Mouse (Mus musculus) kidney, postnatal 25 days (tissue): ENCODE data around the gene Ube2l6.
A peak's percentile ranks its signal among the peaks of the same experiment; 100 is the strongest.
"Not testable (repeated sequence)": the region's sequence is repeated elsewhere in the genome, so short reads cannot be mapped to it uniquely, and the experiment has no call there.

Experiments used
- DNase-seq, 2 experiments: peaks; one replicate each; pipeline ENCODE4 v3.0.0; 2021; ENCODE audit warnings: mixed read lengths in 2 of 2

Ube2l6 gene

DNA sequence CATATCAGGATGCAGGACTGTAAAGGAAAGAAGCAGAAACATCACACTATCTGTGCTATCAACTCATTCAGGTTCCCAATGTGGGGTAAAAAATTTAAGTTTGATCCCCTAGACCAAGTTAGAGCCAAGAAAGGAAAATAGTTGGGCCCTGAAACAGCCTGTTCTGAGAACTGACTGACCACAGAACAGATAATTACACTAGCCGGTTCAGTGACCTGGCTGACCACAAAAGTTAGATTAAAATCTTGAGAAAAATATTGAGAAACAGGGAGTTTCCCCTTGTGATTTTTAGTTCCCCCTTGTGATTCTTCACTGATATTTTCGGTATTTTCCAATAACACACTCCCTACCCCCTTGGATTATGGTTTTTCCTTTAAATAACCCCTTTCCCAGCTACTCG, 4.8 kb upstream of the Ube2l6 start:
- no peak for DNase-seq

DNA sequence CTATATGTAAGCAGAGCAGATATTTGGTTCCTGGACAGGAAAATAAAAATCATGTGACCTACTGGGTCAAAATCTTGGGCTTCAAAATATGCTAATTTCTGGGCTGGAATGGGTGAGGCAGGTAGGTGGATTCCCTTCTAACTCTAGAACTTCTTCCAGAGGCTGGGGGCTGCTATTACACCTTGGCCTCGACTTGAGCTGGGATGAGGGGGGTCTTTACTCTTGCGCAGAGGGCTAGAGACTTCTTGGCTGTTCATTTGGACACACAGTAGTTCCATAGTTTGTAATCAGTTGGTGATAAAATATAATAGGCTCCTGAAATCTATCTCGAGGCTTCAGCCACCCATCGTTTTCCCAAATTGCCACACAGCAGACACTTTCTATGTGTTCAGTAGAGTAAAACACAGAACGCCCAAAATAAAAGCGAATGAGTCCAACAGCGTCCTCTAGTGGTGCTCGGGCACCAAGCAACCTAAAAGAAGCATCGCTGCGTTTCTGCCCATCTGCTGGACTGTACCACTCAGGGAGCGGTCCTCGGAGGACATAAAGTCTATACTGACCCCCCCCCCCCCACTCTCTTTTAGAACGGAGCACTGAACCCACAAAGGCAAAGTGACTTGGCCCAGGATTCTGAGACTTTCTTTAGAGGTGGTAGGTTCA, 665 bp upstream of the Ube2l6 start:
- peak; percentile 68 to 75 for DNase-seq

DNA sequence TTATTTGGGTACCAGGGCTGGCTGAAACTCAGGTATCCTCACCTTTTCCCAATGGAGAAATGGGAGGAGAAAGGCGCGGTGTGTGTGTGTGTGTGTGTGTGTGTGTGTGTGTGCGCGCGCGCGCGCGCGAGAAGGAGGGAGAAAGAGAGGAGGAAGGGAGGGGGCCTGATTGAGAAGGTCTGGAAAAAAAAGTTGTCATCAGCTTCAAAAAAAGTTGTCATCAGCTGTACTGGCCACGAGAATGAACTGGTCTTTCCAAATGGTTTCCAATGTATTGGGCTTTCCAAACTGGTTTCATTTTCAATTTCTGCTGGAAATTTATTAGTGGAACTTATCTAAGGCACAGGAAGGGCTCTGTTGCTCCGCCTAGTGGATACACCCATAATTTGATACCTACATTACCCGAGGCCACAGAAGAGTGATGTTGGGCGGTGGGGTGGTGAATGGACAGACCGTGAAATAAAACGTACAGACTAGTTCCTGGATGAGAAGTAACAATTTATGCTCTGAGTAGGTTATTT, 473 bp downstream of the Ube2l6 start:
- DNase-seq: peak; percentile 75 to 87

DNA sequence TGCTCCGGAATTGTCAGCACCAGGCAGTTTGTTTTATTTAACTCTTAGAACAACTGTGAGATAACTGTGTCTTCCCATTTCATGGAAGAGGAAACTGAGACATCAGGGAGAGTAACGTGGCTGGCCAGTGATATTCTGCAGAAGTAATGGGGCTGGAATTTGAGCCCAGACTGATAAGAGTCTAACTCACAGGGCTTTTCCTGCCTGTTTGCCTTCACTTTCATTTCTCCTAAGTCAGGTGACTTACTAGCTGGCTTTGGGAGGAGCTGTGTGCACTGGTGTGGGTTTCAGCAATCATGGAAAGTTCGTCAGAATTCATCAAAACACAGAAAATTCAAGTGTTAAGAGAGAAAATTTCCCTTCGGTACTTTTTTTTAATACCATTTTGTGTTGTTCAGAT, 1.7 kb downstream of the Ube2l6 start:
- DNase-seq: no peak

DNA sequence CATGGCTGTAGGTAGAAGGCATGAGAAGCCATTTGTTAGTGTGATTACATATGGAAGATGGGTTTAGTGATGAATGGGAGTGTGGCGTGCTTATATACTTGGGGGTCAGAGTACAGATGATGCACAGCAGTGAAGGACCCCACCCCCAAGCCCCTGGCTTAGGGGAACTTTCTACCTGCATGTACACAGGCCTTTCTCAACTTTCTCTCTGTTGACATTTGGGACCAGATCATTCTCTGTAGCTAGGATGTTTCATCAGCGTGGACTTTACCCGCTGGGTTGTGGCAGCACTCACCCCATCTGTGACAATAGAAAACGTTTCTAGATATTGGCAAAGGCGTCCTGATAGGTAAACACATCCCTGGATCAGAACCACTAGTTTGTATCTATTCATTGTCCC, 2.6 kb downstream of the Ube2l6 start:
- DNase-seq: not testable (repeated sequence)

- DNase-seq: no peak
These were observed 5.3 kb downstream of the Ube2l6 start for GRCm38 (mm10) chr2:84803963-84804362.

- DNase-seq: no peak
These were observed 7.9 kb downstream of the Ube2l6 start for GRCm38 (mm10) chr2:84806546-84806945.

- no peak for DNase-seq
These were observed 10.7 kb downstream of the Ube2l6 start for GRCm38 (mm10) chr2:84809330-84809729.

- DNase-seq: no peak
These were observed 11.9 kb downstream of the Ube2l6 start for GRCm38 (mm10) chr2:84810526-84810885.

GRCm38 (mm10) chr2:84810886-84811577, 12.4 kb downstream of the Ube2l6 start:
- DNase-seq: peak; percentile 84 to 87

GRCm38 (mm10) chr2:84811880-84812279, 13.3 kb downstream of the Ube2l6 start:
- DNase-seq: no peak

DNA sequence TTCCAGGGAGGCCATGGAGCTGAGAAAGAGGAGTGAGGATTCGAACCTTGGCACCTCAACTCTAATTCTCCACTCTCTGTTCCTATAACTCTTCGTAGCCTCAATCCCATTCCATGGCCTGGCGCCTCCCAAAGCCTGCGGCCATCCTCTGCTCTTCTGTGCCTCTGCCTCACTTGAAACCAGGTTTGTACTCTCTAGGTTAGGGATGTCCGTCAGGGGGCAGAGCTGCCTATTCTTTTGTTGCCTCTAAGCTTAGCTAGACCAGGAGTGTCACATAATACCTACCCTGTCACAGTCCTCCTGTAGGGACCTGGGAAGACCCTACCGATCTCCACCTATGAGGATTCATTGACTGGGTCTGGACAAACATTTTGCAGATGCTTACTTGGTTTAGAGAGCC, 14.0 kb downstream of the Ube2l6 start:
- no peak for DNase-seq

DNA sequence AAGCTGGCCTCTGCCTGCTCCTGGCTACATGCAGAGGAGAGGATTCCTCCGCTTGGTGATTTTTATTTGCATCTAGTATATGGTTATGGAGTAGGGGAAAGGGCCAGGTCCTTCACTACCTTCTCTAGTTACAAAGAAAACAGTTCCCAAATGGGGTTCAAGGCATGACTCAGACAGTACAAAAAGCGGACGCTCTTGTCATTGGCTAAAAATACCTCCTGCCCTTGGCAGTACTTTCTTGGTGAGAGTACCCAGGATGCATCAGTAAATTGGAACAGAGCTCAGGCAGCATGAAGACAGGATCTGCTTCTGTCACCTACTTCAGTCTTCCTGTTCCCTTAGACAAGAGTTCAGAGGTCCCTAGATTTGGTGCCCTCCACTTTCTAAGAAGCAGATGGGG, 21.2 kb downstream of the Ube2l6 start:
- no peak for DNase-seq

DNA sequence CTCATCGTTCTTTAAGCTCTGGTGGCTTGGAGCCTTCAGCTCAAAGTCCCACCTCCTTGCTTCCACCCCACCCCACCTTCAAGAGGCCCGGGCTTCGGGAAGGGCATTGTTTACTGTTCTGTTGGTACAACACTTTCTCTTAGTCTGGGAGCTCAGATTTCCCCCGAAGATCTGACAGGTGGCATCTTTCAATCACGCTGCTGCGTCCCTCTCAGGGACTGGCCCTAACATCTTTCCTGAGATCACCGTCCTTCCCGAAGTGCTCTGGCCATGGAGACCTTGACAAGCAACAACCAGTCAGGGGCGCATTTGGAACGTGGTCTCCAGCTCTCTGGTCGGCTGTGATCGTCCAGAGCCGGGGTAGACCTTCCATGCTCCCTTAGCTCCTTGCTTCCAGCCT, 23.9 kb downstream of the Ube2l6 start, which contains the start of gene Smtnl1:
TSS of gene Smtnl1 (minus strand) at position 101 of the 400 bp plus-strand sequence.
- DNase-seq: no peak

- no peak for DNase-seq
These were observed 24.6 kb downstream of the Ube2l6 start for GRCm38 (mm10) chr2:84823237-84823636.

DNA sequence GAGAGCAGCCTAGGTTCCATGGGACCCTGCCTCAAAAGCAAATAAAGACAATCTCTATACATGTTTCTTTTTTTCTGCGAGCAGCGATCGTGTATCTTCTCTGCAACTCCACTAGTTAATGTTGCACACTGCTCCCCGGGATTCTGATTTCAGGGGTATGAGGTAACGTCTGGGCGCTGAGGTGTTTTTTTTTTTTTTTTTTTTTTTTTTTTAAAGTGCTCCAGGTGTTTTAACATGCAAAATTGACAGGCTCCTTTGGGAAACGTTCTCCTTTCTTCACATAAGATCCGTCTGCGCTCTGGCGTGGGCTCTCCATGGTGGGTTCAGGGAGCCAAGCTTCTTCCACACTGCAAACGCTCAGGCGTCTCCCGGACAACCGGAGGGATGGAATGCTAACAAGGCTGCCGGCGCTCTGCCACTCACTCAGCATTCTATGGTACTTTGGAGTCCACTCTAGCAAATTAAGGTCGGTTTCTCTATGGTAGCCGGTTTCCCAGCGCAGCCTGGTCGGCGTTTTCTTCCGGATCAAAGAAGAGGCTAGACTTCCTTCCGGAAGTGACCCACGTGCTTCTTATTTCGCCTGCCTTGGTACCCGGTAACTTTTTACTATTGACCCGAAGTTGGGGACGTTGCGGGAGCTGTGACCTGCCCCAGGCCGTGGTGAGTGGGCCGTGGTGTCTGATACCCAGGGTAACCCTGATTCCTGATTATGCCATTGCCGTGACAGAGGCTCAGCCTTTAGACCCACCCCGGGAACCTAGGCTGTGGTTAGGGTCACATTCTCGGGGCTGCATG, 28.1 kb downstream of the Ube2l6 start, which contains the start of gene Timm10:
TSS of gene Timm10 (plus strand) at position 510 of the 795 bp plus-strand sequence.
- DNase-seq: peak; percentile 87 to 94

DNA sequence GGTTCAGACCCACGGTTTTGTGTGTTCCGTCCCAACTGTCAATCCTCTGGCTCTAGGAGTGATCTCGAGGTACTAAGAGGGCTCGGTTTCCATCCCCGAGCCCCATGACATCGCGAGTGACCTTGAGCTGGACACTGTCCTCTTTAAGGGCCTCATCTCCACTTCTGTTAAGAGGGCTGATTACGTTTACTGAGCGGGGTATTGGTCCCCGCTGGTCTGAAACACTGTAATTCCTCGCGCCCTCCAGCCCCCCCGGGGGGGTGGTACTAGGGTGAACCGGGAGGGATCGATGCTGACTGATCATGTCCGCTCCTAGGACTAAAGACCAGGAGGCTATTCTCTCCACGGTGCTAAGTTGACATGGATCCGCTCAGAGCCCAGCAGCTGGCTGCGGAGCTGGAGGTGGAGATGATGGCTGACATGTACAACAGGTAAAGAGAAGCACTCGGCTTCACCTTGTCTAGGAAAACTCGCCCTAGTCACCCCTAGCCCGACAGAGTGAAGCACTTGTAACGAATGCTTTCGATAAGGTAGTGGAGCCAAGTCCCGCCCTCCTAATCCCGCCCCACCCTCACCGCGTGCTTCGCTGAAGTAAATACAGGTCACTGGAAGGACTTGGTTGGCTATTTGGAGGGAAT, 28.8 kb downstream of the Ube2l6 start:
- peak; percentile 58 to 66 for DNase-seq

GRCm38 (mm10) chr2:84831666-84832391, 33.2 kb downstream of the Ube2l6 start:
- DNase-seq: peak; percentile 81 to 92

- peak in 1 of 2 experiments; percentile 13 for DNase-seq
These were observed 38.5 kb downstream of the Ube2l6 start for GRCm38 (mm10) chr2:84837107-84837506.

DNA sequence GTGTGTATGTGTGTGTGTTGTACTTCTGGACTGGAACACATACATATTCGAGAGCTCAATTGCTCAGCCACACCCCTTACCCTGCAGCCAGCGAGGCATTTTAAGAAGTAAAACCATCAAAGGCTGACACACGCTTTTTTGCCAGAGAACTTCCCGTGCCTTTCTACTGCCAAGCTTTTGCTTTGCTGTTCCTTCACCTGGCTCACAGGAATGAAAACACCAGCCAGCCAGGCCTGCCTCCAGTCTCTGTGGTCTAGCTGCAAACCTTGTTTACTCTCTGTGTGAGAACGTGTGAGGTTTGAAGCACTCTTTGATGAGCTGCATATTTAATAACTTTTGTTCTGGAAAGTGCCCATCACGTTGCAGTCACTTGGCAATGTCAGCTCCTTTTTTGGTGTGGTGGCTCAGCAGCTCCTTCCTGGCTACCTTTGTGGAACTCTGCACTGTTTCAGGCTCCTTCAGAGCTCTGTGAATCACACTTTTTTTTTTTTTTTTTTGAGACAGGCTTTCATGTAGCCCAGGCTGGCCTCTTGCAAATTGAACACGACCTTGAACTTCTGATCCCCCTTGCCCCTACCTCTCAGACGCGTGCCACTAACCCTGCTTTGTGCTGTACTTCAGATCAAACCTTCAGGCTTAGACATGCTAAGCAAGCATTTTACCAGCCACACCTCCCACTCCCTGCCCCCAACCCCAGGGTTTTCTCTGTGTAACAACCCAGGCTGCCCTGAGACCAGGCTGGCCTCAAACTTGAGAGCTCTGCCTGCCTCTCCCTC, 39.4 kb downstream of the Ube2l6 start:
- DNase-seq: peak in 1 of 2 experiments; percentile 28

DNA sequence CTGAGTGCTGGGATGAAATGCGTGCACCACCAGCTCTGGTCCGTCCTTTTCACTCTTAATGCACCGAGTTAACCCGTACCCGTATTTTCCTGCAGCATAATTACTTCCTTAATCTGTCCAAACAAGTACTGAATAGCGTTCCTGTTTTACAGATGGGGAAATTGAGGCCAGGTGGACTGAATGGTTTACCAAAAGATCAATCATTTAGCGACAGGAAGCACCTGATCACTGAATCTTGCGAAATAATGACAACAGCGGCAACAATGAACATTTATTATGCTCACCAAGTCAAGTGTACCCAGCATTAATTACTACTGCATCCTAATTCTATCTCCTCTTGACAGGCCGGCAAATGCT, 39.9 kb downstream of the Ube2l6 start, which contains the start of gene Slc43a1:
TSS of gene Slc43a1 (plus strand) at position 258 of the 357 bp plus-strand sequence.
- DNase-seq: no peak
